22 mouse cellular contexts compared by ENCODE assay signal in the genomic region with DNA sequence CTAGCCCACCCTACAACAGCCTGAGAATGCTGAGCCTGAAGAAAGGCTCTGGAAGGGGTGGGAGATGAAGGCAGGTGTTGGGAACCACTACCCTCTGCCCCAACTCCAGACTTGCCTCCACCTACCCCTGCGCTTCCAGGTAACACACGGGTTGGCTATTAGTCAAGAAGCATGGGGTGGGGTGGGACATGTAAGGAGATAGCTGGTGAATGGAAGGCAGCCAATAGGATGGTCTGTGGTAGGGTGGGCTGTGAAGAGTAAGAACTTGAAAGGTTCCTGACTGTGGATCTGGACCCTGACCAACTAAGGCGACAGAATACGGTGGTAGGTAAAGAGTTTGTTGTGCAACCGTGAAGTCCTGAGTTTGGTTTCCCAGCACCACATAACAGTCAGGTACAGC. TPM values are rescaled to one million over a fixed set of nuclear protein-coding genes. Genes with fewer than 3 reads are reported as not detected.
"Had no signal": no experiment of that assay in that cellular context is flagged by ENCODE, and none has a peak within 500 bp of the region (broad histone marks: within the 10 kb centered on the region; RNA-seq: fewer than 3 reads in every experiment).

No protein-coding gene starts in this region.

- ATAC-seq: midbrain, embryonic 15.5 days had no signal

- H3K4me3 ChIP-seq: kidney, embryonic 15.5 days; left cerebral cortex, adult 2 months; lung, embryonic 15.5 days; midbrain, embryonic 12.5 days; midbrain, embryonic 15.5 days; neural tube, embryonic 12.5 days; neural tube, embryonic 15.5 days had no signal

- H3K9me3 ChIP-seq: kidney, embryonic 15.5 days; lung, embryonic 15.5 days; midbrain, embryonic 12.5 days; midbrain, embryonic 15.5 days; neural tube, embryonic 12.5 days; neural tube, embryonic 15.5 days had no signal

- DNase-seq: kidney, adult 8-10 months; kidney, postnatal 10 days; kidney, postnatal 36 days; layer of hippocampus, postnatal 36 days; right cerebral cortex, adult 18-20 months; right cerebral cortex, postnatal 14 days; right cerebral cortex, postnatal 4 days; thymus, adult 2 months; thymus, postnatal 14 days; thymus, postnatal 4 days had no signal

- H3K9ac ChIP-seq: kidney, embryonic 15.5 days; liver, embryonic 14.5 days; lung, embryonic 15.5 days; midbrain, embryonic 12.5 days; midbrain, embryonic 15.5 days; neural tube, embryonic 12.5 days; neural tube, embryonic 15.5 days had no signal

- H3K27ac ChIP-seq: kidney, embryonic 15.5 days; left cerebral cortex, adult 2 months; liver, embryonic 14.5 days; lung, embryonic 15.5 days; midbrain, embryonic 12.5 days; midbrain, embryonic 15.5 days; neural tube, embryonic 12.5 days; neural tube, embryonic 15.5 days; stomach, postnatal 0 days had no signal

- H3K4me2 ChIP-seq: kidney, embryonic 15.5 days; lung, embryonic 15.5 days; midbrain, embryonic 12.5 days; midbrain, embryonic 15.5 days; neural tube, embryonic 12.5 days; neural tube, embryonic 15.5 days had no signal

- H3K36me3 ChIP-seq: kidney, embryonic 15.5 days; lung, embryonic 15.5 days; midbrain, embryonic 12.5 days; midbrain, embryonic 15.5 days; neural tube, embryonic 12.5 days; neural tube, embryonic 15.5 days had no signal

RNA-seq across cellular contexts. Expression of gene Cfap99, which starts 5.0 kb away (rescaled TPM):
- polyA plus RNA-seq: kidney, embryonic 15.5 days; limb, embryonic 11.5 days; liver, adult 2 months; liver, embryonic 14.5 days; midbrain, embryonic 12.5 days; neural tube, embryonic 12.5 days; neural tube, embryonic 15.5 days; stomach, embryonic 14.5 days; thymus, adult 2 months had no signal
